Mouse (Mus musculus) thymus, adult 2 months (tissue): ENCODE measurements at regions not wholly inside any gene's neighbourhood (a gene's known extent, or its start where the extent isn't known, plus 50 kb on each side); places are given as distances from the start of the nearest gene placed in this dataset.

Experiments
- CTCF ChIP-seq: fragments of 200-500 bp; IDR thresholded peaks from 2 replicates; pipeline ENCODE4 v1.5.1; 2012; ENCODE audit warnings: mild to moderate bottlenecking, control low read depth, low read length, moderate library complexity, borderline replicate concordance; ENCODE audit not compliant: control insufficient read depth, poor library complexity, insufficient read depth; ENCODE audit errors: extremely low read depth
- POLR2A ChIP-seq: fragments of 200-500 bp; IDR thresholded peaks from 2 replicates; pipeline ENCODE4 v1.6.1; 2012; ENCODE audit warnings: mild to moderate bottlenecking, low read length, control low read depth, moderate library complexity; ENCODE audit not compliant: control insufficient read depth, poor library complexity, insufficient read depth; ENCODE audit errors: extremely low read depth

DNA sequence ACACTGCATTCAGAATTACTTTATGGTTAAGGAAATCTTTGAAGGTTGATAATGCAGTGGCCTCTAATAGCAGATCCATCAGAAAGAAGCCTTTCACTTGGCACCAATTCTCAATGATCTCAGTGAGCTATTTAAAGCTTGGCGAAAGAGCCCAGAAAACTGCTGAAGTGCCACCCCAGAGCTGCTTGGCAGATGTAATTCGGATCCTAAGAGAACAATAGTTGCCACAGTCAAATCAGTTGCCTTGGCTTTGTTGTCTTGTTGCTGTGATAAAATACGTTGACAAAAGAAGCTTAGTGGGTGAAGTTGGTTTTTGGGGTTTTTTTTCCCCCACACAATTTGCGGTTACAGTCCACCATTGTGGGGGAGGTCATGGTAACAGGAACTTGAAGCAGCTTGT is 449.4 kb downstream of the Pik3r1 start:
- no peak for TF ChIP-seq CTCF
- TF ChIP-seq POLR2A: no peak
